Mouse (Mus musculus) cortical plate, adult 2 months (tissue): Measurements from ENCODE around the gene Stk40.

ENCODE experiments used
- CTCF ChIP-seq: fragments of 200-500 bp; IDR thresholded peaks from 2 replicates; pipeline ENCODE4 v1.5.1; 2011; ENCODE audit warnings: mild to moderate bottlenecking, control low read depth, low read length; ENCODE audit not compliant: insufficient read depth; ENCODE audit errors: extremely low read depth
- POLR2A ChIP-seq: fragments of 200-500 bp; IDR thresholded peaks from 2 replicates; pipeline ENCODE4 v1.6.1; 2011; ENCODE audit warnings: mild to moderate bottlenecking, low read length, control low read depth; ENCODE audit not compliant: insufficient read depth; ENCODE audit errors: extremely low read depth

- no peak for TF ChIP-seq CTCF
- no peak for TF ChIP-seq POLR2A
Observed at GRCm38 (mm10) chr4:126157562-126157961, 53.8 kb downstream of the Stk40 start.
